Mouse (Mus musculus) midbrain, embryonic 11.5 days (tissue): ENCODE results near the gene Tesk2. TPM values are rescaled to one million over a fixed set of nuclear protein-coding genes. Genes with fewer than 3 reads are reported as not detected.
A peak's percentile ranks its signal among the peaks of the same experiment; 100 is the strongest.

Source experiments
- ATAC-seq: fragments of 200-750 bp; cut with Nextera tagmentation; 2 replicates; pipeline ENCODE4 v1.8.0; 2017; ENCODE audit warnings: moderate TSS enrichment, moderate library complexity; ENCODE audit not compliant: low FRiP score
- DNase-seq: peaks from one replicate; pipeline ENCODE4 v3.0.0; 2015; ENCODE audit warnings: low spot score; ENCODE audit errors: missing footprints
- H3K27ac ChIP-seq: fragments of 300-500 bp; sonication (generic); 2 replicates; pipeline ENCODE4 v1.5.1; 2014; ENCODE audit warnings: low read depth, low read length
- H3K27me3 ChIP-seq: fragments of 300-500 bp; sonication (generic); 2 replicates; pipeline ENCODE4 v1.6.1; 2014; ENCODE audit warnings: mild to moderate bottlenecking, low read length, moderate library complexity, mixed read lengths; ENCODE audit not compliant: control insufficient read depth, insufficient read depth
- H3K36me3 ChIP-seq: fragments of 300-500 bp; sonication (generic); 2 replicates; pipeline ENCODE4 v1.6.1; 2014; ENCODE audit warnings: mild to moderate bottlenecking, low read length, moderate library complexity, mixed read lengths; ENCODE audit not compliant: control insufficient read depth, insufficient read depth
- H3K4me1 ChIP-seq: fragments of 300-500 bp; sonication (generic); 2 replicates; pipeline ENCODE4 v1.6.1; 2014; ENCODE audit warnings: low read length; ENCODE audit not compliant: control insufficient read depth, insufficient read depth
- H3K4me2 ChIP-seq: fragments of 300-500 bp; sonication (generic); 2 replicates; pipeline ENCODE4 v1.6.1; 2014; ENCODE audit warnings: mild to moderate bottlenecking, moderate library complexity
- H3K4me3 ChIP-seq: fragments of 300-500 bp; sonication (generic); 2 replicates; pipeline ENCODE4 v1.5.1; 2014; ENCODE audit warnings: low read depth, low read length
- H3K9ac ChIP-seq: fragments of 300-500 bp; sonication (generic); 2 replicates; pipeline ENCODE4 v1.6.1; 2014; ENCODE audit warnings: low read length
- H3K9me3 ChIP-seq: fragments of 300-500 bp; sonication (generic); 2 replicates; pipeline ENCODE4 v1.6.1; 2016; ENCODE audit warnings: low read length; ENCODE audit not compliant: control insufficient read depth
- WGBS: fragments of 180-500 bp; shearing (Covaris S2); extraction: QIAGEN DNeasy Blood & Tissue Kit; methylation state at CpG from one replicate; pipeline ENCODE4 v1.1.7; 2014; 5-methylcytosine and 5-hydroxymethylcytosine counted together
- polyA plus RNA-seq: library from polyadenylated mRNA; unstranded; fragments of >200 nt; fragmentation: Nextera tagmentation; extraction: Ambion mirVana; gene quantifications from 2 replicates; pipeline ENCODE4 v1.2.1, GENCODE M21; 2014

Gene Tesk2
- polyA plus RNA-seq, 1 experiment from 2014 or later, result 6.1 TPM

- Histone ChIP-seq H3K27ac (no peak overlapping the region), H3K27me3 (no peaks in the 10 kb centered on the region), H3K4me1 (no peaks in the 10 kb centered on the region), H3K4me3 (no peak overlapping the region), H3K4me2 (no peak overlapping the region), H3K9ac (no peak overlapping the region), H3K9me3 (no peaks in the 10 kb centered on the region), H3K36me3 (no peaks in the 10 kb centered on the region)
- DNase-seq (no peak), ATAC-seq (no peak)
These were observed 48.3 kb downstream of the Tesk2 start for GRCm38 (mm10) chr4:116769060-116769459.

DNA sequence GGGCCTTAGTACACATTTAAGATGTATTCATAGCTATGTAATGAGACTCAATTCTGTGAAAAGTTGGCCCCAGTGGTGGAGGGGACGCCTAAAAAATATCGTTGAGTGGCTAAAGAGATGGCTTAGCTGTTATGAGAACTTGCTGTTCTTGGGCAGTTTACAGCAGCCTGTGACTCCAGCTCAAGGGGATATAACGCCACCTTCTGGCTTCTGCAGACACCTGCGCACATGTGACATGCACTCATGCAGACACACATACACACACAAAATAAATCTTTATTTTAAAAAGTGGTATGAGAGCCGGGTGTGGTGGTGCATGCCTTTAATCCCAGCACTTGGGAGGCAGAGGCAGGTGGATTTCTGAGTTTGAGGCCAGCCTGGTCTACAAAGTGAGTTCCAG, 55.6 kb downstream of the Tesk2 start:
- ATAC-seq, result no peak
- Histone ChIP-seq H3K27ac (no peak overlapping the region), H3K36me3 (no peaks in the 10 kb centered on the region), H3K9ac (no peak overlapping the region), H3K9me3 (no peaks in the 10 kb centered on the region), H3K27me3 (no peaks in the 10 kb centered on the region), H3K4me1 (0 out of 2 replicates have a peak, but pooled peaks cover 4% of the 10 kb centered on the region), H3K4me2 (no peak overlapping the region), H3K4me3 (no peak overlapping the region)
- DNase-seq, result no peak
- WGBS, result 86% methylated on average over 5 of the region's 5 CpGs

DNA sequence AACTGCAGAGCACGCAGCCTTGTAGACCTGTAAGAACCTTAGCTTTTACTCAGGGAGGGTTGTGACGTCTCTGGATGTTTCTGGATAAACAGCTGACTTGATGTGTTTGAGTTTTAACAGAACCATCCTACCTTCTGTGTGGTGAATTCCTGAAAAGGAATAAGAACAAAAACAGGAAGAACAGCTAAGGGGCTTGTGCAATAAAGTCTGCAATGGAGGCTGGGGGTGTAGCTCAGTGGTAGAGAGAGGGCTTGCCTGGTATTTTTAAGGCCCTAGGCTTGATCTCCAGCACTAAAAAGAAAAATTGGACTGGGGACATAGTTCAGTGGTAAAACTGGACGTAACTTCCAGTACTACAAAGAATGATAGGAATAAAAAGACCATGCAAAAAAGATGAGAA, 56.3 kb downstream of the Tesk2 start:
- no peak overlapping the region for H3K4me2 ChIP-seq
- H3K4me1 ChIP-seq, result peaks cover 7% of the 10 kb centered on the region
- H3K36me3 ChIP-seq, result no peaks in the 10 kb centered on the region
- no peaks in the 10 kb centered on the region for H3K9me3 ChIP-seq
- 85% methylated on average over 3 of the region's 3 CpGs for WGBS
- ATAC-seq, result no peak
- no peak overlapping the region for H3K27ac ChIP-seq
- H3K27me3 ChIP-seq, result no peaks in the 10 kb centered on the region
- no peak overlapping the region for H3K4me3 ChIP-seq
- DNase-seq, result no peak
- no peak overlapping the region for H3K9ac ChIP-seq

- Histone ChIP-seq H3K4me2 (no peak overlapping the region), H3K9ac (no peak overlapping the region), H3K4me1 (peaks cover 9% of the 10 kb centered on the region), H3K27me3 (no peaks in the 10 kb centered on the region), H3K9me3 (no peaks in the 10 kb centered on the region), H3K27ac (no peak overlapping the region), H3K36me3 (no peaks in the 10 kb centered on the region), H3K4me3 (no peak overlapping the region)
- DNase-seq (no peak), ATAC-seq (no peak)
- 77% methylated on average over 2 of the region's 2 CpGs for WGBS
These were observed 59.8 kb downstream of the Tesk2 start for GRCm38 (mm10) chr4:116780541-116780940.

DNA sequence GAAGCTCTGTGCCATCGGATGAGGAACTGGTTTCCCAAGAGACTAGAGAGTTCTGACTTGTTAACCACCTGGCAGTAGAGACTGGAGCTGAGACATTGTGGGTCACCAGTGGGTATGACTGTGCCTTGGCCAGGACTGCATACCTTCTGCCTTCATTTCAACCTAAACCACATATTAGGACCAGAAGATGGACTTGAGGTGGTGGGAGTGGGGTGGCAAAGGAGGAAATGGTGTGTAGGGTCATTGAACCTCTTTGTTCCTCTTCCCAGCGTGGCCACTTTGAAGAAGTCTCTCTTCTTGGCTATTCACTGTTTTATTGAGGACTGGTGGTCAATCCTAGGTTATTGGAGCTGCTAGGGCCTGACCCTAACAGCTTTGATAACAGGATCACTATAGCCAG, 60.6 kb downstream of the Tesk2 start:
- WGBS, result 50% methylated on average over 2 of the region's 2 CpGs
- Histone ChIP-seq H3K36me3 (no peaks in the 10 kb centered on the region), H3K27ac (no peak overlapping the region), H3K9ac (no peak overlapping the region), H3K4me1 (peaks cover 9% of the 10 kb centered on the region), H3K4me2 (no peak overlapping the region), H3K4me3 (no peak overlapping the region), H3K9me3 (no peaks in the 10 kb centered on the region), H3K27me3 (no peaks in the 10 kb centered on the region)
- ATAC-seq, result no peak
- peak; percentile 84 for DNase-seq

- Histone ChIP-seq H3K36me3 (no peaks in the 10 kb centered on the region), H3K4me3 (no peak overlapping the region), H3K4me2 (peak overlapping the region; percentile 14), H3K4me1 (peaks cover 9% of the 10 kb centered on the region), H3K9ac (peak overlapping the region; percentile 40), H3K9me3 (no peaks in the 10 kb centered on the region; the same call in 1 of the 2 replicates), H3K27ac (peak overlapping the region; percentile 65), H3K27me3 (no peaks in the 10 kb centered on the region)
- WGBS, result 6% methylated on average over 8 of the region's 8 CpGs
- peak; percentile 94 for DNase-seq
- peak; percentile 48; the same call in 1 of the 2 replicates for ATAC-seq
These were observed 61.4 kb downstream of the Tesk2 start for GRCm38 (mm10) chr4:116782171-116782570.

GRCm38 (mm10) chr4:116786587-116786986, 65.8 kb downstream of the Tesk2 start:
- Histone ChIP-seq H3K9me3 (no peaks in the 10 kb centered on the region; the same call in 1 of the 2 replicates), H3K4me3 (no peak overlapping the region), H3K9ac (no peak overlapping the region), H3K4me2 (no peak overlapping the region), H3K27me3 (no peaks in the 10 kb centered on the region), H3K36me3 (no peaks in the 10 kb centered on the region), H3K4me1 (peaks cover 9% of the 10 kb centered on the region), H3K27ac (no peak overlapping the region)
- DNase-seq (no peak), ATAC-seq (no peak)
- 95% methylated on average over 1 of the region's 1 CpGs for WGBS

DNA sequence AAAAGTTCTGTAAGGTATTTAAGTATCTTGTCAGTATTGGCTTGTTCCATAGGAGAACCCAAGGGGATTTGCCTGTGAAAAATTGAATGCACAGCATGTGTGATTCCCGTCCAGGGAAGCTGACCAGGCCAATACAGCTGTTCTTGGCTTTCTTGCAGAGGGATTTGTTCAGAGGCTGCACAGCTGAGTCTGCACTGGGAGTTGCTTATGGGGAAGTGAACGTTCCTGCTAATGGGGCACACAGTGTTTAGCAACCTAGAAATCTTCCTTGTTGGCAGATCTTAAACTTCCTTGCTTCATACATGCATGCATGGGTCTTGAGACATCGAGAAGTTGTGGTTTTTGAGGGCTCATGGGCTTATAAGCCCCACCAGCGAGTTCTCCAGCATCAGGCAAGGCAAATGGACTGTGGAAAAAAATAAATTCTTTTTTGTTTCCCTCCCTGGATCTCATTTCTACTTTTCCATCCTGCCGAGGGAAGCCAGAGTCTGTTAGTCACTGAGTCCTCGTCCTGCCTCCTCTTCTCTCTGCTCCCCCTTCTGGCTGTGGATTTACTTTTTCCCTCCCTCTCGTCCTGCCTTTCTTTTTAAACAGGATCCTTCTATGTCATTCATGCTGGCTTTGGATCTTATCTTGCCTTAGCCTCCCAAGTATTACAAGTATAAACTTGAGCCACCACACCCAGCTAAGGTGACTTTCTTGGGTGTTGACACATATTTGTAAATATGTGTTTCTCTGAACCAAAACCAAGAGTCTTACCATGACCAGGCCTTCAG, 67.4 kb downstream of the Tesk2 start:
- no peaks in the 10 kb centered on the region for H3K27me3 ChIP-seq
- no peak for DNase-seq
- H3K9ac ChIP-seq, result no peak overlapping the region
- H3K4me1 ChIP-seq, result no peaks in the 10 kb centered on the region
- no peak overlapping the region for H3K4me3 ChIP-seq
- no peaks in the 10 kb centered on the region for H3K36me3 ChIP-seq
- no peak overlapping the region for H3K4me2 ChIP-seq
- ATAC-seq, result no peak
- no peak overlapping the region for H3K27ac ChIP-seq
- no peaks in the 10 kb centered on the region; the same call in 1 of the 2 replicates for H3K9me3 ChIP-seq
- 42% methylated on average over 7 of the region's 7 CpGs for WGBS

GRCm38 (mm10) chr4:116788956-116789355, 68.2 kb downstream of the Tesk2 start:
- H3K4me2 ChIP-seq, result no peak overlapping the region
- WGBS, result 11% methylated on average over 3 of the region's 3 CpGs

More at GRCm38 (mm10) chr4:116788956-116789355, 68.2 kb downstream of the Tesk2 start:
- no peak overlapping the region for H3K9ac ChIP-seq
- no peaks in the 10 kb centered on the region for H3K36me3 ChIP-seq
- no peak overlapping the region for H3K27ac ChIP-seq
- peak; percentile 98 for DNase-seq
- no peak overlapping the region for H3K4me3 ChIP-seq
- H3K4me1 ChIP-seq, result no peaks in the 10 kb centered on the region
- ATAC-seq, result peak; percentile 50; the same call in 1 of the 2 replicates
- no peaks in the 10 kb centered on the region for H3K27me3 ChIP-seq
- H3K9me3 ChIP-seq, result no peaks in the 10 kb centered on the region; the same call in 1 of the 2 replicates
